Mouse (Mus musculus) lung, postnatal 4 days (tissue): ENCODE data around the gene Caprin1.

Experiments
- DNase-seq, 2 experiments: peaks; one replicate each; pipeline ENCODE4 v3.0.0; 2021

Gene Caprin1

GRCm38 (mm10) chr2:103797491-103798009 is at the start of gene Caprin1:
Gene Caprin1 (minus strand): TSS chr2:103797649.
- DNase-seq: peak; percentile 94 to 96

DNA sequence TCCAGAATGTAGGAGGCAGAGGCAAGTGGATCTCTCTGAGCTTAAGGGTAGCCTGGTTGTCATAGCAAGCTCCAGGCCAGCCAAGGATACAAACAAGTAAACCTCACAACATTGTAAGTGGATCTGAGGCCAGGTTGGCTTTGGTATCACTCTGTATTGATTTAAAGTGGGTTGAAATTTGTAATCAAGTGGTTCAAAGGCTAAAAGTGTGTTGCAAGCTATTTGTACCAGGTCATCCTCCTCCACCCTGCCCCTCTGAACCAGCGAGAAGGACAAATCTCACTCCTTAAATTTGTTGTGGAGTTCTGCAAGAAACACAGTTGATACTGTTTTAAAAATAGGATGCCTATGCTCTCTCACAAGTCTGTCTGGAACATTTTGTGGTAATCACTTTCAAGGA is 49.4 kb upstream of the Caprin1 start:
- no peak for DNase-seq

DNA sequence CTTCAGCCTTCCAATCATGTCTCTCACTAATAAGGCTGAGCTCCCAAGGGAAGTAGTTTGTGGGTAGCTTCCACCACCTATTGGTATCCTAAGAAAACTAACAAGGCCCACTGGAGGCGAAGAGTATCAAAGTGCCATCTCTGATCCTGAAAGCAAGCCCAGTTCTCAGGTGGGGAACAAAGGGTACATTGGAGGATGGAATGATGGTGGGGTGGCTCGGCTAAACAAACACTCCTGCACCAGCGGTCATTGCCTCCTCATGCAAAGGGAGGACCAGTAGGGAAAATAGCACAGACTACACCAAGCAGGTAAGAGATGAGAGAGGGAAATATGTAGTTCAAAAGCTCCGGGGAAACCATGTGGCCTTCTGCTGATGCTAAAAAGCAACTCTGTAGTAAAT is 48.8 kb upstream of the Caprin1 start:
- DNase-seq: no peak

DNA sequence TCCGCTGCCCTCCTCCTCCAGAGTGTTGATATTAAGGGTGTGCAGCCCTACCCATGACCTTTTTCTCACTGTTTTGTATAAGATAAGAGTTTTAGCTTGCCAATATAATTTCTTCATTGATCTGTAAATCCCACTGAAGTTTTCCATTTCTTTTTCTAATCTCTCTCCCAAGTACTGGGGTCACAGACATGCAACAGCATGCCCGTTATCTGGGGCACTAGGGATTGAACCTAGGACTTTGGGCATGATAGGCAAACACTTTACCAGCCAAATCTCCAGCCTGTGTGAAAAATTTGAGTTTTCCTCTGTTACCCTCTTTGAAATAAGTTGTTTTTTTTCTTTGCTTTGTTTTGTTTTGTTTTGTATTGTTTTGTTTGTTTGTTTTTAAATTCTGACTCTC is 46.6 kb upstream of the Caprin1 start:
- DNase-seq: no peak

GRCm38 (mm10) chr2:103843321-103843720 is 45.9 kb upstream of the Caprin1 start:
- DNase-seq: no peak

DNA sequence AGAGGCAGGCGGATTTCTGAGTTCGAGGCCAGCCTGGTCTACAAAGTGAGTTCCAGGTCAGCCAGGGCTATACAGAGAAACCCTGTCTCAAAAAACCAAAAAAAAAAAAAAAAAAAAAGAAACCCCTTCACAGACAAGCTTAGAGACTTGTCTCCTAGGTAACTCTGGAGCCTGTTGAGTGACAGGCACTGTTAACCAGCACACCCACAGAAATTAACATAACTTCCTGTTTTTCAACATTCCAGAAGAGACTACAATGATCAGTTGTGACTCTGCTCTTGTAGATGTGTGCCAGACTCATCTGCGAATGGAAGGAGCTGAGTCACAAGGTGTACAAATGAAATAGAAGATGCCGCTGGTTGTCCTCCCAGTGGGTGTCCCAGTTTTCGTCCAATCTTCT is 44.9 kb upstream of the Caprin1 start:
- no peak for DNase-seq

DNA sequence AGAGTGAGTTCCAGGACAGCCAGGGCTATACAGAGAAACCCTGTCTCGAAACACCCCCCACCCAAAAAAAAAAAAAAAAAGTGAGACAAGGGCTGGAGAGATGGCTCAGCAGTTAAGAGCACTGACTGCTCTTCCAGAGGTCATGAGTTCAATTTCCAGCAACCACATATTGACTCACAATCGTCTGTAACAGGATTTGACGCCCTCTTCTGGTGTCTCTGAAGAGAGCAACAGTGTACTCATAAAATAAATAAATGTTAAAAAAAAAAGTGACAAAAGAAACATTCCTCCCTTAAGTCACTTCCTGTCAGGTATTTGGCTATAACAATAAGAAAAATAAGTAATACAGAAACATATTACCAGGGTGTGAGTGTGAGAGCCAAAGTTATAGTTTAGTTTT is 41.0 kb upstream of the Caprin1 start:
- DNase-seq: no peak

DNA sequence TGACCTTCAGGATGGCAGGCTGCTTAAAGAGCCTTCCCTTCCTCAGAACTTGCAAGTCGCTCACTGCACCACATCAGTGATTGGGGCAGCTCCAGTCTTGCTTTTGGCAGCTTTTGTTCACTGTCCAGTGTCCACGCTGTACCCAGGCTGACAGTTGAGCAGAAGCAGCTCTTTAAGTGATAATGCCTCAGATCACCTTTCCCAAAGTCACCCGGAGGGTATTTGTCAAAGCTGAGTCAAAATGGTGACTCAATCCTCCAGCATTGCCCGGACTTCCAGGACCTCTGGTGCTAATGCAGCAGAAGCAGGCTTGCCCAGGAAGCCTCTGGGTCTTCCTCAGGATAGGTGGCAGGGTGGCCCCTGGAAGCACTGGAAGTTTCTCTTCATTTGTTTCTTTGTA is 39.7 kb upstream of the Caprin1 start:
- DNase-seq: no peak

DNA sequence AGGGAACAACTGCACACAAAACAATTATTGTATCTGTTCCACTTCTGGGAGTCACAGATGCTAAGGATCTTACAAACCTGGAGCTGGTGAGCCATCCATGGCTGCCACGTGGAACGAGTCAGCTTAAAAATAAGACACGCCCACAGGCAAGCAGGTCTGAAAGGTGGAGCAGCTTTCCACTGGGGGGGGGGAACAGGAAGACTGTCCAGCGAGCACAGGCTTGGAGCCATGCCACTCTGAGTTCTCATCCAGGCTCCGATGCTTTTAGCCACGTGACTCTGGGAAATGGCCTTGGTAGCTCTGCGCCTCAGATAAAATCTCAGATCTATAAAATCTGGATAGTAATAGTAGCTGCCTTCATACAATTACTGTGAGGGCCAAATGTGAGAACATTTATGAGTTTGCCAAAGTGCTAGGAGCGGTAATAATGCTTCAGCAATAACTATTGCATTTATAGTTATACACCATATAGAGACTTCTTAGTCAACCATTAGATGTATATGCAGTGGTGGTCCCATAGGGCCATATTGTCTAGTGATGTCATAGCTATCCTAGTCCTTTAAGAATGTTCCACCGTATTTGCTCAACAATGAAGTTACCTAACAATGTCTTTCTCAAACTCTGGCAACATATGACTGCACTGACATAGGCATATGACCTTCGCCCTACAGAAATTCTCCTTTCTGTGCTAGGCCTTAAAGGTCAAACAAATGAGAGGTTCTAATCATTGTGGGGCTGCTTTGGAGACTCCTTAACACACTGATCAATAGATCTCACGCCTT is 38.4 kb upstream of the Caprin1 start:
- no peak for DNase-seq

DNA sequence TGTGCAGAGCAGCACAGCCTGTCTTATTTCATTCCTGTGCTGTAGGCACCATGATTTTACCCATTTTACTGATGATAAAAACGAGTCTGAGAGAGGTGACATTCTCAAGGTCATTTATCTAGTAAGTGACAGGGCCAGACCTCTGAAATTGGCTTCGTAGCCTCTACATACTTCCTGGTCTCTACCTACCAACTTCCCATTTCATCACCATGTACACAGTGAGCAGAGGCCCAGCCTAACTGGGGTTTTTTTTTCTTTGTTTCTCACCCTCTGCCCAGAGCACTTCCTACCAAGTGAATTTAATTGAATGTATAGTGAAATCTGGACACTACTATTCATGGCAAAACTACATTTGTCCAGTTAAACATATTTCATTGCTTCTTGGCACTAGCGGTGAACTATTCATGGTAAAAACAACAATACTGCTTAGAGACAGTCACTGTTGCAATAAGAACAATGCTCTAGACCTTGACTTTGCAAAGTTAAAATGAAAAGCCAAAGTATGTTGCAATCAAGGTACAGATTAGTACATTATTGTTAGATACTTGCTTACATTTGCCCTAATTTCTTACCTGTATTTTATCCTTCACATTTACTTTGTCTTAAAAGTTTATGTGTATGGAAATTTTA is 36.5 kb upstream of the Caprin1 start:
- no peak for DNase-seq

GRCm38 (mm10) chr2:103832899-103833298 is 35.5 kb upstream of the Caprin1 start:
- no peak for DNase-seq

DNA sequence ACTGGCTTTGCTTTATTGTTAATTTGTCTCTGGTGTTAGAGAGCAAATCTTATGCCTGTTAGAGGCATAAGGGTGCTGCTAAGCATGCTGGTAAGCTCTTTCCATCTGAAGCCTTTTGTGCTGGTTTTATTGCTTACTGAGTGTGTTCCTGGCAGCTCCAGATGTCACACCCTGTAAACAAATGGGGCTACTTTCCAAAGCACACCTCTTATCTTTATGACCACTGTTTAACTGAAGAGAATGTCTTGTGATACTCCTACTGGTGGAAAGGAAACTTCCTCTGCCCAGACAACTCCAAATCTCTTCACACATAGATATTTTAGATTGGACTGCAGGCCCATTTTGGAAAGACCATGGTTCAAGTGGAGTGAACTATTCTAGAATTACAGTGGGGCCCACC is 31.5 kb upstream of the Caprin1 start:
- no peak for DNase-seq

DNA sequence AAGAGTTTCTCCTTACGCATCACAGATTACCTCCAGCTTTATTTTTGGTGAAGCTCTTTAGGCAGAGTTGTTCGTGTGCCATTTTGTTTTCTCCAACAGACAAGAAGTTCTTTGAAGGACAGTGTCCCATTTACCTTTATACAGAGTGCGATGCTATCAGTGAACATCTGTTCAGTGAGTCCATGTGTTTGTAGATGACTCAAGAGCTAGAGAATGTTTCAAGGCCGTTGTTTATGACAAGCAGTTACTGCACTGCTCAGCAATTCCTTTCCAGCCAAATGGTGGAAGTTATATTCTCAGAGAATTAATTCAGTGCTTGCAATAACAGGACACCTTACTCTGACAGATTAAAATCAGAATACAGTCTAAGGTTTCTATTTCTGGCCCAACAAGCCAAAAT is 27.5 kb upstream of the Caprin1 start:
- DNase-seq: no peak

- DNase-seq: no peak
Observed at GRCm38 (mm10) chr2:103822560-103822959, 25.1 kb upstream of the Caprin1 start.

DNA sequence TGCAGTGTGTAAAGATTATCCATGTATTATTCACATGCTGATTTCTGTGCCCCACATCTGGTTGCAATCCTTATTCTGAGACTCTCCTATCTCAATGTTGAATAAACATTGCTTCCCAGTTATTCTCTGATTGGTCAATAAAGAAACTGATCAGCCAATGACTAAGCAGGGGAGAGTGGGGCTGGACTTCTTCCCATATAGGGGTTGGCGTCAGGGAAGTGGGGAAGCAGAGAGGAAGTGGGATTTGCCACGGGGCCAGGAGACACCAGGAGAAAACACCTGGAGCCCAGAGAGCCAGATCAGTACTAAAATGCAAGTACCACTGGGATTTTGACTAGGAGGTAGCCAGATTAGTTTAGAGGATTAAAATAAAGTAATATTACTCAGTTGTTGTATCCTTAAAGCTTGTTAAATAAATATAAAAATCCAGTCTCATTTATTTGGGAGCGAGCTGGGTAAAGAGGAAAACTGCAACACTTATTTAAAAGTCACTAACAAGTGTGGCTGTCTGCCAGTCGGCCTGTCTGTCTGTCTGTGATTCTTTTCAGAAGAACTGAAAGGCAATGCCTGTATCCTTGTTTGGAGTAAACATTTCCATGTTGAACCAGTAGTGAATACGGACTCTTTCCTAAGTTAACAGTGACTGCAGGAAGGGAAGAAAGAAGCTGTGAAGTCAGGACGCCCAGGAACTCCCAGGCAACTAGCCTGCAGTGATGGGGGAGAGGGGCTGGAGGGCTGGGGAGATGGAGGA is 19.9 kb upstream of the Caprin1 start:
- DNase-seq: peak in 1 of 2 experiments; percentile 24

DNA sequence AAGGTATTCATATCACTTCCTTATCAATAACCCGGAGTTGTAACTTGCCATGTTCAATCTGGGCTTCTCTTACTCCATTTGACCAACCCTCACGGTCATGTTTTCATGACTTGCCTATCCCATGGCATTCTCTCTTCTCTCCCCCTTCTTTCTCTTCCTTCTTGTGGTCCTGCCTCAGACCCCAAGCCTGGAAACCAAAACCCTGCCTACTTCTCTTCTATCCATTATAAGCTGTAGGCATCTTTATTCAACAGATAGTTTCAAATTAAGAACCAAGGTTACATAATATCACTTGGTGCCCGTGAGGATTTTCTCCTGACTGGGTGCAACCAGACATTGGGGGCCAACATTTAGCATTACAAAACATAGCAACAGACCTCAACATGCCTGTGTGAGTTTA is 18.5 kb upstream of the Caprin1 start:
- no peak for DNase-seq

DNA sequence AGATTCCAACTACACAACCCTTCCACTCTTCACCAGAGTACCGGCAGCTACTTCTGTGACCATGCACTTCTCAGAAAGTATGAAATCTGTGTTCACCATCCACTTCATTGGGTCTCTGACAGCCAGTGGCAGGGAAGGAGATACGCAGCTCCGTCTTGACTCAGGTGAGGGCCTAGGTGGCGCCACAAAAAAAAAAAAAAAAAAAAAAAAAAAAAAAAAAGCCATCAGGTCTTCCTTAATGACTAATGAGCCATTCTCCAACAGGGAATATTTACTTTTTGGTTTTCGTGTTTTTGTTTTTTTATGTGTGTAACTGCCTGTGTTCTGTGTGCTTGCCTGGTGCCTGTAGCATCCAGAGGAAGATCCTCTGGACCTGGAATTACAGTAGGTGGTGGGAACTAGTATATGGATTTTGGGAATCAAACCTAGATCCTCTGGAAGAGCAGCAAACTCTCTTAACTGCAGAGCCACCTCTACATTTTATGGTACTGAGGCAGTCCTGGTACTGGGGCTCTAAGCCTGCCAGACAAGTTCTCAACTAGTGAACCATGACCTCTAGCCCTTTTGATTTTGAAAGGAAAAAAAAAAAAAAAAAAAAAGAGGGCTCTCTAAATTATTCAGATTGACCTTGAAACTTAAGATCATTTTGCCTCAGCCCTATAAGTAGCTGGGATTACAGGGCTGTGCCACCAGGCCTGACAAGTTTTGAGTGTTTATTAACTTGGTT is 14.2 kb upstream of the Caprin1 start:
- no peak for DNase-seq

GRCm38 (mm10) chr2:103810412-103810811 is 13.0 kb upstream of the Caprin1 start:
- no peak for DNase-seq

- DNase-seq: no peak
Observed at GRCm38 (mm10) chr2:103808466-103808865, 11.0 kb upstream of the Caprin1 start.

GRCm38 (mm10) chr2:103803770-103804530 is 6.5 kb upstream of the Caprin1 start:
- DNase-seq: no peak

DNA sequence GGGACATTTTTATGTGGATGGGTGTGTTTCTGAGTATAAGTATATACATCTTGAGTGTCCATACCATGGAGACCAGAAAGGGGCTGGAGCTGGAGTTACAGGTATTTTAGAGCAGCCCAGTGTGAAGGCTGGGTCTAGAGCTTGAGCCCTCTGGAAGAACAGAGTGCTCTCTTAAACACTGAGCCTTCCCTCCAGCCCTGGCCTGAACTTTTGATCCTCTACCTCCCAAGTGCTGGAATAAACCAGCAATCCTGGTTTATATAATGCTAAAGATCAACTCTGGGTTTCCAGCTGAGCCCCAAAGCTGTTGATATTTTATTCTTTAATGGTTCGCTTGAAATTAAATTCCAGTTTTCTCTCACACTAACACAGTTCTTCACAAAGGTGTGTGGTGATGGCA is 5.0 kb upstream of the Caprin1 start:
- no peak for DNase-seq

GRCm38 (mm10) chr2:103796861-103797466 is 485 bp downstream of the Caprin1 start:
- peak; percentile 85 to 91 for DNase-seq
